Mouse (Mus musculus) heart, postnatal 25 days (tissue): ENCODE data around the gene Tmem94. TPM values are rescaled to one million over a fixed set of nuclear protein-coding genes. Genes with fewer than 3 reads are reported as not detected.
A peak's percentile ranks its signal among the peaks of the same experiment; 100 is the strongest.

Experiments
- DNase-seq: peaks from one replicate; pipeline ENCODE4 v3.0.0; 2022; ENCODE audit warnings: low spot score
- intact Hi-C: fragments of 180-260 bp; cut with DNase I; formaldehyde crosslinking; loops from one replicate; pipeline ENCODE4 v1.15.1; 2025
- total RNA-seq, 2 experiments: library from RNA; stranded (reverse); gene quantifications; 2 replicates each; pipeline ENCODE4 v1.2.3; 2021

Gene Tmem94
- total RNA-seq, 2 experiments from 2014 or later = 102 to 110 TPM

DNA sequence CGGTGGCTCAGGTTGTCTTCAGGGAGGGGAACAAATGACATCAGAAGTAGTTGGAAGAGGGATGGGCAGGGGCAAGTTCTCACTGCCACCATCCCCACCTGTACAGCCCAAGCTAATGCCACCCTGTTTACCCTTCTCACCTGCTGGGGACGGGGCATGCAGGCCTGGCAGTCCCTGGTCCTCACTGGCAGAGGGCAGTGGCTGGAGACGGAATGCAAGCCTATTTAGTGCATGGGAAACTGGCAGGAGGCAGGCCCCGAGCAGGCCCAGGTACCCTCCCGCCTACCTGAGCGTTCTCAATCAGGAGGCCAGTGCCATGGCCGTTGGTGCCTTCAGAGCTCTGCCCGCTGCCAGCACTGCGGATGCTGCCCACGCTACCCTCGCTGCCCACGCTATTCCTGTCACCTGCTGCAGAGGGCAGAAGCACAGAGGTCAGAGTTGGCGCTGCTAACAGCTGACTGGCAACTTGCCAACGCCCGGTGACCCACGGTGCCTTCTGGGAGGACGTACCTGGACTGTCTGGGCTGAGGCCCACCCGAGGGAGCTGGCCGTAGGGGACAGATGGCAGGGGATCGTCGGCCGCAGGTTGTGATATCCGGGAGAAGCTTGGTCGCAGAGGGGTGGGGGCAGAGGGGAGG lies 38.0 kb downstream of the Tmem94 start:
- DNase-seq = no peak
- intact Hi-C loops = no loop called here

- no peak for DNase-seq
Observed at GRCm38 (mm10) chr11:115805005-115805404, 39.8 kb downstream of the Tmem94 start.

GRCm38 (mm10) chr11:115806154-115806553 lies 40.9 kb downstream of the Tmem94 start:
- intact Hi-C loops = no loop called here
- DNase-seq = no peak

More at GRCm38 (mm10) chr11:115805005-115805404, 39.8 kb downstream of the Tmem94 start:
- intact Hi-C loops = no loop called here

DNA sequence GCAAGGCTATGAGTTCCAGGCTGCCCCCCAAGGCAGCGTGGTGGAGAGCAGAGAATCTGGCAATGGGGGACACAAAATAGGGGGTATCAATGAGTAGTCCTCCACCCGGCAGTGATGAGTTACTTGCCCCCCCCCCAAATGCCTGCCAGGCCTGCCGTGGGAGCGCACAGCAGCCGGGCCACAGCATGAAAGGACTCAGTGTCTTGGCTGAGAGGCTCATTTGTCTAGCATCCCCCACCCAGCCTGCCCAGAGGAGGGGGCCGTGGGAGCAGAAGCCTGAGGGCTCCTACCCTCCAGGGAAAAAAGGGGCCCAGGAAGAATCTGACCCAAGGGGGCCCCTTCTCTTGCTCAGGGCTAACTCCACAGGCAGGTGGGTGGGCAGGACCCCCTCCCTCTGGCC lies 42.1 kb downstream of the Tmem94 start:
- intact Hi-C loops = no loop called here
- DNase-seq = no peak

GRCm38 (mm10) chr11:115807971-115808370 lies 42.7 kb downstream of the Tmem94 start:
- DNase-seq = no peak
- intact Hi-C loops = no loop called here

DNA sequence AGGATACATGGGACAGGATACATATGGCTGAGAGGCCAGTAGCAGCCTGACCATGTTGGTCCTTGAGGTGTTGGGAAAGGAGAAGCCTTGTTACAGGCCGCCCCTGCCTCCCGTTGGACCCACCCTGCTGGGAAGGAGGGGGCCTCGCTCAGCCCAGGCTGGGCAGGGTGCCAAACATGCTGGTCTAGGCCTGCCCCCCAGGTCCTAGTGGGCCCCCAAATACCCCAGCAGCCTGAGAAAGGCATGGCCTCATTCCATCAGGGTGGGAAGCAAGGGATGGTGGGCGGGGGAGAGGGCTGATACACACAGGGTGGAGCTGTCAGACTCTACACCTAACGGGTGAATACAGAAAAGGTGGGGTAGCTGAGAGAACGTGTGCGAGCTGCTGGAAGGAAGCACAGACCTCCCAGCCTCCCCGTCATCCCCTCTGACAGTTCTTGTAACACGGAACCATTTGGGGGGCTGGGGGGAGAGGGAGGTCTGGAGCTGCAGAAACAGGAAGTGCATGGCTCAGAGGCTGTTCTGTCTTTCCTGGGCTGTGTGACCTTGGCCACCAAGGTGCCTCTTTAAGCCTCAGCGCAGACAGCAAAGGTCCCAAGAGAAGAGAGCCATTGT lies 43.6 kb downstream of the Tmem94 start:
- intact Hi-C loops = loop anchor here (1.0 kb wide), 1 partner anchor 30 kb away; no protein-coding TSS in a partner anchor
- DNase-seq = no peak

GRCm38 (mm10) chr11:115809311-115809781 lies 44.1 kb downstream of the Tmem94 start:
- intact Hi-C loops = loop anchor here (1.0 kb wide), 1 partner anchor 30 kb away; no protein-coding TSS in a partner anchor
- peak; percentile 67 for DNase-seq

DNA sequence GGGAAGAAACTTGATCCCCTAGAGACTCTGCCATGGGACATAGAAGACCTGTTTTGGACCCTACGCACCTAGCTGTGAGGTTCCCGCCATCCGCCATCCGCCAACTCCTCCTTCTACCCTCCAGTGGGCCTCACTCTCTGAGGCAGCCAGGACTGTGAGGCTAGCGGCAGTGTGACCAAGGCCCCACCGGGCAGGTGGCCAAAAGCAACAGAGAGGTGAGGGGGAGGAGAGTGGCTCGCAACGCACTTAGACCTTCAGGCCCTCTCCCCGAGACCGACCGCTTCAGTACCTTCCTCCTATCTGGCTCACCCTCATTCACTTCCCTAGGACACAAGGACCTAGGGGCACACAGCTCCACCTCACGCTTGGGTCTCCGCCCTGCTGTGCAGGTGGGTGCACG lies 45.1 kb downstream of the Tmem94 start:
- intact Hi-C loops = loop anchor here (5.0 kb wide), 1 partner anchor 43 kb away; the partner anchor contains the start of gene Tmem94
- DNase-seq = peak; percentile 58

- intact Hi-C loops = loop anchor here (5.0 kb wide), 1 partner anchor 44 kb away; the partner anchor contains the start of gene Tmem94
- no peak for DNase-seq
Observed at GRCm38 (mm10) chr11:115811381-115812093, 46.3 kb downstream of the Tmem94 start.

DNA sequence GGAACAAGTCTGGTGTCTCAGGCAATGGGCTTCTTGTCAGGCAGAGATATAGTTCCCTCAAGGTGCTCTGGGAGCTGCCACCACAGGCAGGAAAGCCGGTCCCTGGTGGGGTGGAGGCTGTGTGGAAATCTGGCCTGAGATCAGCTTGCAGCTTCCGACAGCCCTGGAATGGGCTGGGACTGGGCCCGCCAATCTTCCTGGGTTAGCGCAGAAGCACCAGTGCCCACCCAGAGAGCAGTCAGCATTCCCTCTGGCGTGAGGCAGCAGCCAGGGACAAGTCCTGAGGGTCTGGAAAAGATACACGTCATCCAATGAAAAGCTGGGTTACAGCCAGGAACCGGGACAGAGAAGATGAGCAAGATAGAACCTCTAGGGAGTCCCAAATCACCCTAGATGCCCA lies 46.9 kb downstream of the Tmem94 start:
- DNase-seq = peak; percentile 59
- intact Hi-C loops = loop anchor here (5.0 kb wide), 1 partner anchor 45 kb away; the partner anchor contains the start of gene Tmem94

DNA sequence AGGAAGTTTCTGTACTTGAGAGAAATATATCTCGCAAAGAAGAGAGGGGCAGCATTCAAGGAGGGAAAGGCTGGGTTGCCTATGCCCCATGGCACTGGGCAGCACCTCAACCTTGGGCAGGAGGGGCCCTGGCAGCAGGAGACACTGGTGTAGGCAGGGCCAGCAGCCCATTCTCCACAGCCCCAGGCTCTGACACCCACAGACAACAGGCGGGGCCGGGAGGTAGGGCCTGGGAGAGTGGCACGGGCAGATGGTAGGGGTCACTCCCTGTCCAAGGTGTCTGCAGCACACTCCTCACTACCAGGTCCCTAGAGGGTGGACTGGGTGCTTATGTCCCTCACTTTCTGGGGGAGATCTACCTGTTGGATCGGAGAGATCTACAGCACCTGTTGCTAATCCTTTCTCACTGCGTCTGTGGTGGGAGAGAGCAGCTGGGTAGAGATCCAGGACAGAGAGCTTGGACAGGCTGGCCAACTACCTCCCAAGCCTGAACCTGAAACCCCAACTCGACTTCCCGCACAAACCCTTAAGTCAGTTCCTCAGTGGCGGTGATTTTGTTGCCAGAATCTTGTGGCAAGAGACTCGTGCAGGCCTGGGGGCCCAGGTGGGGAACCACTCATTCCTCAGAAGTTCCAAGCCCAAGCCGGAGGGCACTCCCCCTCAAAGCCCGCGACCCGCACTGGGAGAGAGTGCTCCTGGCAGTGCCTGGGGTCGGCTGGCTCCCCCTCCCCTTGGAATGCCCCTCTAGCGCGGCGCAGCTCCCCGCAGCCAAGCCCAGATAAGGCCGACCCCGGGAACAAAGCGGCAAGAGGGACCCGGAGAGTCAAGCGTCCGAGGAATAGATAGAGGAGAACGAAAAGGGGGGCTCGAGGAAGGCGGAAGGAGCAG lies 47.5 kb downstream of the Tmem94 start:
- intact Hi-C loops = loop anchor here (5.0 kb wide), 1 partner anchor 45 kb away; the partner anchor contains the start of gene Tmem94
- no peak for DNase-seq

DNA sequence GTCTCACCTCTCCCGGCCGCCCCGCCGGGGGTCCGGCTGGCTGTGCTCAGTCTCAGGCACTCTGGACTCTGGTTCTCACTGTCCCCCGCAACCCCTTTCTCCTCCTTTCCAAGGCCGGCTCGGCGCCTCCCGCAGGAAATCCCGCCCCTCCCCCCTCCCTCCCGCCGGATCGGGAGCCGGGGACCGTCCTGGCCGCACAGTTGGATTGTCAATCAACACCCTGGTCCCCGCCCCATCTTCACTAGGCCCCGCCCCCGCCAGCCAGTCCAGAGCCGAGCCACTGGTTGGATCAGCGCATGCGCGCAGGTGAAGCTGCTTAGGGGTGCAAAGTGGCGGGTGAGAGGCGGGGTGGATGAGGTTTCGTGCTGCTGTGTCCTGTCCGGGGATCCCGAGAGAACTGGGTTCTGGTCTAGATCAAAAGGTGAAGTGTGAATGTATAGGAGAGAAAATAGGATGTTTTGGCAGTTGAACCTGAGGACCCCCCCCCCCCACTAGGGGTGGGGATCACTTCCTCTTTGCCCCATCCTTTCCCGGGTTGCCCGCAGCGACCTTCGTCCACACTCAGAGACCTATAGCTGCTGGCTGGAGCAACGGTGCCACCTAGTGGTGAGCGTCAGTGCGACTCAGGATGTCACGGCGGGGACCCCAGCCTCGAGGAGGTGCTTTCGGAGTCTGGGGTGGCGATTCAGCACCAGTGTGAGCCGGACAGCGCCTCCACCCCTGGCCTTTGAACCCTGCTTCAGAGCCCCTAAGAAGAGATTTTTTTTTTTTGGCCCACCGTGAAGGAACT lies 48.5 kb downstream of the Tmem94 start, which contains the start of gene Caskin2:
Gene Caskin2 (minus strand): TSS at position 133 of the 790 bp plus-strand sequence.
- intact Hi-C loops = loop anchor here (1.0 to 5.0 kb wide), 3 partner anchors 46 to 167 kb away; partner anchors contain the start of gene Tmem94
- peak; percentile 90 for DNase-seq

GRCm38 (mm10) chr11:115814605-115815450 lies 49.6 kb downstream of the Tmem94 start, which contains the start of gene Tsen54:
Gene Tsen54, plus strand, starts transcription at chr11:115814724.
- DNase-seq = peak; percentile 68
- intact Hi-C loops = loop anchor here (1.0 to 5.0 kb wide), 3 partner anchors 48 to 168 kb away; partner anchors contain the start of gene Tmem94

DNA sequence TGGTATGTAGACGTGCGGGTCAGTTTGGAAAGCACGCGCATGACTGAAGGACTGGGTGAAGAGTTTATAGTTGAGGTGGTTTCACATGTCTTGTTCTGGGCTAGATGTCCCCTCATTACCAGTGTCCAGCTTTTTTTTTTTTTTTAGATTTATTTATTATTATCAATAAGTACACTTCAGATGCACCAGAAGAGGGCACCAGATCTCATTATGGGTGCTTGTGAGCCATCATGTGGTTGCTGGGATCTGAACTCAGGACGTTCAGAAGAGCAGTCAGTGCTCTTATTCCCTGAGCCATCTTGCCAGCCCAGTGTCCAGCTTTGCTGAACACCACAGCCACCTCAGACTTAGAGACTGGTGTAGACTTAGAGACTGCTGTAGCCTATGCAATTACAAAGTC lies 52.1 kb downstream of the Tmem94 start:
- intact Hi-C loops = no loop called here

GRCm38 (mm10) chr11:115819915-115820623 lies 54.8 kb downstream of the Tmem94 start:
- DNase-seq = no peak
- intact Hi-C loops = no loop called here

More for the DNA sequence above, 52.1 kb downstream of the Tmem94 start:
- no peak for DNase-seq

- DNase-seq = no peak
- intact Hi-C loops = no loop called here
Observed at GRCm38 (mm10) chr11:115821001-115821400, 55.8 kb downstream of the Tmem94 start.
